Mouse (Mus musculus) urinary bladder, postnatal 10 days (tissue): ENCODE data around the gene March6.

ENCODE experiments used
- DNase-seq: peaks from one replicate; pipeline ENCODE4 v3.0.0; 2022; ENCODE audit warnings: low spot score

March6 gene

GRCm38 (mm10) chr15:31511406-31511771 is 19.5 kb downstream of the March6 start:
- DNase-seq = no peak

- DNase-seq = no peak
These were observed 20.1 kb downstream of the March6 start for GRCm38 (mm10) chr15:31510477-31511405.

GRCm38 (mm10) chr15:31505082-31505481 is 25.8 kb downstream of the March6 start:
- no peak for DNase-seq

- no peak for DNase-seq
These were observed 27.4 kb downstream of the March6 start for GRCm38 (mm10) chr15:31503447-31503846.

GRCm38 (mm10) chr15:31502996-31503395 is 27.9 kb downstream of the March6 start:
- no peak for DNase-seq

- DNase-seq = no peak
These were observed 28.5 kb downstream of the March6 start for GRCm38 (mm10) chr15:31502313-31502712.

- DNase-seq = no peak
These were observed 36.0 kb downstream of the March6 start for GRCm38 (mm10) chr15:31494803-31495202.

GRCm38 (mm10) chr15:31494310-31494709 is 36.5 kb downstream of the March6 start:
- DNase-seq = no peak

- no peak for DNase-seq
These were observed 43.4 kb downstream of the March6 start for GRCm38 (mm10) chr15:31487407-31487806.

- no peak for DNase-seq
These were observed 54.2 kb downstream of the March6 start for GRCm38 (mm10) chr15:31476678-31477077.

- DNase-seq = no peak
These were observed 57.9 kb downstream of the March6 start for GRCm38 (mm10) chr15:31472645-31473574.

GRCm38 (mm10) chr15:31471529-31471928 is 59.3 kb downstream of the March6 start:
- DNase-seq = no peak

GRCm38 (mm10) chr15:31469497-31469896 is 61.4 kb downstream of the March6 start:
- DNase-seq = no peak

GRCm38 (mm10) chr15:31468806-31469205 is 62.0 kb downstream of the March6 start:
- DNase-seq = no peak

GRCm38 (mm10) chr15:31466749-31467148 is 64.1 kb downstream of the March6 start:
- DNase-seq = no peak

GRCm38 (mm10) chr15:31466295-31466694 is 64.6 kb downstream of the March6 start:
- no peak for DNase-seq

- no peak for DNase-seq
These were observed 65.0 kb downstream of the March6 start for GRCm38 (mm10) chr15:31465806-31466205.

- no peak for DNase-seq
These were observed 70.3 kb downstream of the March6 start for GRCm38 (mm10) chr15:31460571-31460970.

- no peak for DNase-seq
These were observed 72.8 kb downstream of the March6 start for GRCm38 (mm10) chr15:31458081-31458480.

- DNase-seq = no peak
These were observed 74.5 kb downstream of the March6 start for GRCm38 (mm10) chr15:31456381-31456780.

GRCm38 (mm10) chr15:31454861-31455295 is 76.0 kb downstream of the March6 start:
- DNase-seq = no peak

GRCm38 (mm10) chr15:31454096-31454860 is 76.6 kb downstream of the March6 start:
- no peak for DNase-seq
